Mouse (Mus musculus): ENCODE data around the gene Cga. TPM values are rescaled to one million over a fixed set of nuclear protein-coding genes. Genes with fewer than 3 reads are reported as not detected.
"Not testable (repeated sequence)": the region's sequence is repeated elsewhere in the genome, so short reads cannot be mapped to it uniquely, and the experiment has no call there.

Gene Cga
- polyA plus RNA-seq, 1 experiment from 2014 or later = not detected

- Histone ChIP-seq H3K36me3 (no peaks in the 10 kb centered on the region), H3K4me1 (no peaks in the 10 kb centered on the region), H3K27me3 (replicated peaks) (no peaks in the 10 kb centered on the region), H3K9me3 (no peaks in the 10 kb centered on the region), H3K4me3 (no peak overlapping the region), H3K4me2 (replicated peaks) (no peak overlapping the region), H3K9ac (no peak overlapping the region), H3K27ac (no peak overlapping the region)
- 95% methylated on average over 1 of the region's 1 CpGs for WGBS
- no peak for ATAC-seq (ENCODE audit: low FRiP score, low read depth)
Observed at GRCm38 (mm10) chr4:34899322-34899721, 5.7 kb downstream of the Cga start.

DNA sequence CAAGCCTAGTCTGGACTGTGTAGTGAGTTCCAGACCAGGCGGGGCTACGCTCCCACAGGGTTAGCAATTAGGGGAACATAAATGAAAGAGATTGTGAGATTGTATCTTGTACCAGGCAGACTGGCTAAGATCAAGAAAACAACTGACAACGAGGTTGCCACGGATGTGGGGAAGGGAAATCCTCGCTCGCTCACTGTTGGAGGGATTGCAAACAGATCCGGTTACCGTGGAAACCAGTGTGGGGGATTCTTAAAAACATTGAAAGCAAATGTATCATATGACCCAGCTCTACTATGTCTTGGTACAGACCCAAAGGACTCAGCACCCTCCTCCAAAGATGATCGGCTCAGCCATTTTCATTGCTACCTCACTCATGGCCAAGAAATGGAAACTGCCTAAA is 6.6 kb downstream of the Cga start:
- 66% methylated on average over 9 of the region's 9 CpGs for WGBS
- Histone ChIP-seq H3K36me3 (no peaks in the 10 kb centered on the region), H3K27ac (no peak overlapping the region), H3K4me2 (replicated peaks) (no peak overlapping the region), H3K4me3 (no peak overlapping the region), H3K27me3 (replicated peaks) (no peaks in the 10 kb centered on the region), H3K9ac (no peak overlapping the region), H3K9me3 (no peaks in the 10 kb centered on the region), H3K4me1 (no peaks in the 10 kb centered on the region)
- ATAC-seq (ENCODE audit: low FRiP score, low read depth) = no peak

GRCm38 (mm10) chr4:34901166-34901565 is 7.6 kb downstream of the Cga start:
- 78% methylated on average over 4 of the region's 4 CpGs for WGBS
- H3K27ac ChIP-seq = no peak overlapping the region
- H3K9me3 ChIP-seq = no peaks in the 10 kb centered on the region

DNA sequence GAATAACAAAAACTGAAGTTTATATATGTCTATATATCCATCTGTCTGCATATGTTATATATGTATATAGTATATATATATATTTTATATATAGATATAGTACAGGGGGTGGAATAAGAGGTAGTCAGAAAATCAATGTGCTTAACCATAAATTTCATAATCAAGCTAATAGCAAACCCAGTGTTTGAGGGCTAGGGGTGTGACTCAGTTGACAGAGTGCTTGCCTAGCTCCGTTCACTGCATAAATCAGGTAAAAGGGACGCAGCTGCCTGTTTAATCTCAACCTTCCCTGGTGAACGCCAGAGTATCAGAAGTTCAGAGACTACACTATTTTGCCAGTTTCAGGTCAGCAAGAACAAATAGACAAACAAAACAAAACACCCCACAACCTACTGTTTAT is 8.0 kb downstream of the Cga start:
- H3K27ac ChIP-seq; H3K9ac ChIP-seq; H3K9me3 ChIP-seq; H3K4me3 ChIP-seq; H3K4me2 ChIP-seq (replicated peaks); H3K36me3 ChIP-seq; H3K4me1 ChIP-seq; H3K27me3 ChIP-seq (replicated peaks); ATAC-seq (ENCODE audit: low FRiP score, low read depth): not testable (repeated sequence)
- WGBS = 80% methylated on average over 3 of the region's 3 CpGs

More at GRCm38 (mm10) chr4:34901166-34901565, 7.6 kb downstream of the Cga start:
- no peaks in the 10 kb centered on the region for H3K27me3 ChIP-seq (replicated peaks)
- no peak overlapping the region for H3K9ac ChIP-seq
- no peak overlapping the region for H3K4me2 ChIP-seq (replicated peaks)
- H3K4me1 ChIP-seq = no peaks in the 10 kb centered on the region
- ATAC-seq (ENCODE audit: low FRiP score, low read depth) = no peak
- H3K4me3 ChIP-seq = no peak overlapping the region
- no peaks in the 10 kb centered on the region for H3K36me3 ChIP-seq

DNA sequence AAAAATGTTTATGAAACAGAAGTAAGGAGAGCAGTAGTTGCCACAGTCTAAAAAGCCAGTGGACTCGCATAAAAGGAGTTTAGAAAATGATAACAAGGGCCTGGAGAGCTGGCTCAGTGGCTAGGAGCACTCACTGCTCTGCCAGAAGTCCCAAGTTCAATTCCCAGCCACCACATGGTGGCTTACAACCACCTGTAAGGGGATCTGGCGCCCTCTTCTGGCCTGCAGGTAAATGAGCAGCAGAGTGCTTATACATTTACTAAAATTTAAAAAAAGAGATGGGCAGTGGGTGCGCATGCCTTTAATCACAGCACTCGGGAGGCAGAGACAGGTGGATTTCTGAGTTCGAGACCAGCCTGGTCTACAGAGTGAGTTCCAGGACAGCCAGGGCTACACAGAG is 11.8 kb downstream of the Cga start:
- Histone ChIP-seq H3K4me2 (replicated peaks) (no peak overlapping the region), H3K4me3 (no peak overlapping the region), H3K36me3 (no peaks in the 10 kb centered on the region), H3K27me3 (replicated peaks) (no peaks in the 10 kb centered on the region), H3K27ac (no peak overlapping the region), H3K9ac (no peak overlapping the region), H3K9me3 (no peaks in the 10 kb centered on the region), H3K4me1 (no peaks in the 10 kb centered on the region)
- WGBS = 65% methylated on average over 5 of the region's 5 CpGs
- ATAC-seq (ENCODE audit: low FRiP score, low read depth) = no peak

DNA sequence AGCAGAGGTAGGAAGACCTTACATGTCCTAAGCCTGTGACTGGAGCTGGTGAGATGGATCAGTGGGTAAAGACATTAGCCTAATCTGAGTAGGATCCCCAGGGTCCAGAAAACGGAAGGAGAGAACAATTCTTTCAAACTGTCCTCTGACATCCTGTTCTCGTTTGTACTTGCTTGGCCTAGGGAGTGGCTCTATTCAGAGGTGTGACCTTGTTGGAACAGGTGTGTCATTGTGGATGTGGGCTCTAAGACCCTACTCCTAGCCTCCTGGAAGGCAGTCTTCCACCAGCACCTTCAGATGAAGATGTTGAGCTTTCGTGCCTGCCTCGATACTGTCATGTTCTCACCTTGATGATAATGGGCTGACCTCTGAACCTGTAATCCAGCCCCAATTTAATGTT is 12.6 kb downstream of the Cga start:
- H3K4me1 ChIP-seq = no peaks in the 10 kb centered on the region
- H3K9me3 ChIP-seq = no peaks in the 10 kb centered on the region
- H3K4me2 ChIP-seq (replicated peaks) = no peak overlapping the region
- WGBS = 82% methylated on average over 4 of the region's 4 CpGs
- ATAC-seq (ENCODE audit: low FRiP score, low read depth) = no peak
- no peak overlapping the region for H3K4me3 ChIP-seq
- H3K36me3 ChIP-seq = no peaks in the 10 kb centered on the region
- H3K9ac ChIP-seq = no peak overlapping the region
- no peaks in the 10 kb centered on the region for H3K27me3 ChIP-seq (replicated peaks)
- H3K27ac ChIP-seq = no peak overlapping the region

- H3K9ac ChIP-seq = no peak overlapping the region
- H3K27me3 ChIP-seq (replicated peaks) = no peaks in the 10 kb centered on the region
- H3K4me1 ChIP-seq = no peaks in the 10 kb centered on the region
- WGBS = 49% methylated on average over 14 of the region's 14 CpGs
- no peak overlapping the region for H3K27ac ChIP-seq
- no peak overlapping the region for H3K4me2 ChIP-seq (replicated peaks)
- no peaks in the 10 kb centered on the region for H3K36me3 ChIP-seq
- no peaks in the 10 kb centered on the region for H3K9me3 ChIP-seq
- no peak for ATAC-seq (ENCODE audit: low FRiP score, low read depth)
- H3K4me3 ChIP-seq = no peak overlapping the region
Observed at GRCm38 (mm10) chr4:34907026-34907425, 13.4 kb downstream of the Cga start.

GRCm38 (mm10) chr4:34908127-34908526 is 14.5 kb downstream of the Cga start:
- no peak overlapping the region for H3K4me3 ChIP-seq
- H3K4me2 ChIP-seq (replicated peaks) = no peak overlapping the region
- no peaks in the 10 kb centered on the region for H3K9me3 ChIP-seq
- no peaks in the 10 kb centered on the region for H3K27me3 ChIP-seq (replicated peaks)
- ATAC-seq (ENCODE audit: low FRiP score, low read depth) = no peak
- WGBS = 94% methylated on average over 7 of the region's 7 CpGs
- H3K9ac ChIP-seq = no peak overlapping the region
- H3K4me1 ChIP-seq = no peaks in the 10 kb centered on the region
- H3K36me3 ChIP-seq = no peaks in the 10 kb centered on the region
- no peak overlapping the region for H3K27ac ChIP-seq

DNA sequence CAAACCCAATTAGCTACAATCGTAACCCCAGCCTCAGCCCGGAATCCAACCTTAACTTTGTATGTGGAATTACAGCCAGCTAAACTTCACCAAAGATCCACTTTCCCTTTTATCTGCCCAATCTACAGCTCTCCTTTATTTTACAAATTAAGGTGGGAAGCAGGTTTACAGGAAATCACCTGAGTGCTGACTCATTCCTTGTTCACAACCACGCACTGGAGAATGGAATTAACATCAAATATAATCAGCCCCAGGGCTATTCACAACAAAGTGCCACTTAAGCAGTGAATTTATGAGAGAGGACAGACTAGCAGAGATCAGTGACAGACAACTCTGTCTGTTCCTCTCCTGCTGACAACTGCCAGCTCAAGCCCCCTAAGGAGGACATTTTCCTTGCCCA is 17.8 kb downstream of the Cga start:
- 59% methylated on average over 3 of the region's 3 CpGs for WGBS

DNA sequence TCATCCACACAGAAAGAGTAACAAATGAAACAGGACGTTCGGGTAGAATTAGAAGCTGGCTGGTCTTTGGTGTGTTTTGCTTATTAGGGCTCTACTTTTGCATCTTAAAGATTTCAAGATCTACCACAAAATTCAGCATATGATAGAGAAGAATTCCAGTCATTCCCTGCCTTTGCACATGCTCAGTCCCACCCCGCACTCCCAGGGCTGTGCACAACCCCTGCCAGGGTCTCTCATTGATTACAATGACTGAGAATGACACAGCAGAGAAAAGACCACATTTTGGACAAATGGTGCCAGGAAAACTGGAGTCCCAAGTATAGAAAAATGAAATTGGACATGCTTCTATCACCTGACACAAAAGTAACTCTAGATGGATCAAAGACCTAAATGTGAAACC is 18.6 kb downstream of the Cga start:
- Histone ChIP-seq H3K27ac (no peak overlapping the region), H3K4me1 (no peaks in the 10 kb centered on the region), H3K4me3 (no peak overlapping the region), H3K36me3 (no peaks in the 10 kb centered on the region), H3K9me3 (no peaks in the 10 kb centered on the region), H3K4me2 (replicated peaks) (no peak overlapping the region), H3K27me3 (replicated peaks) (no peaks in the 10 kb centered on the region), H3K9ac (no peak overlapping the region)
- WGBS = 90% methylated on average over 3 of the region's 3 CpGs
- no peak for ATAC-seq (ENCODE audit: low FRiP score, low read depth)

More for the DNA sequence above, 17.8 kb downstream of the Cga start:
- H3K27me3 ChIP-seq (replicated peaks) = no peaks in the 10 kb centered on the region
- no peak overlapping the region for H3K4me2 ChIP-seq (replicated peaks)
- H3K27ac ChIP-seq = no peak overlapping the region
- no peak overlapping the region for H3K9ac ChIP-seq
- no peak for ATAC-seq (ENCODE audit: low FRiP score, low read depth)
- H3K9me3 ChIP-seq = no peaks in the 10 kb centered on the region
- no peak overlapping the region for H3K4me3 ChIP-seq
- no peaks in the 10 kb centered on the region for H3K36me3 ChIP-seq
- H3K4me1 ChIP-seq = no peaks in the 10 kb centered on the region

- no peaks in the 10 kb centered on the region for H3K27me3 ChIP-seq (replicated peaks)
- peak; percentile 71; the same call in 1 of the 2 replicates for ATAC-seq (ENCODE audit: low FRiP score, low read depth)
- 0 out of 2 replicates have a peak, but pooled peaks cover 5% of the 10 kb centered on the region for H3K4me1 ChIP-seq
- 34% methylated on average over 7 of the region's 7 CpGs for WGBS
- H3K4me2 ChIP-seq (replicated peaks) = no peak overlapping the region
- no peaks in the 10 kb centered on the region for H3K9me3 ChIP-seq
- no peak overlapping the region for H3K27ac ChIP-seq
- H3K9ac ChIP-seq = no peak overlapping the region
- H3K36me3 ChIP-seq = no peaks in the 10 kb centered on the region
- no peak overlapping the region for H3K4me3 ChIP-seq
Observed at GRCm38 (mm10) chr4:34917400-34917799, 23.8 kb downstream of the Cga start.

DNA sequence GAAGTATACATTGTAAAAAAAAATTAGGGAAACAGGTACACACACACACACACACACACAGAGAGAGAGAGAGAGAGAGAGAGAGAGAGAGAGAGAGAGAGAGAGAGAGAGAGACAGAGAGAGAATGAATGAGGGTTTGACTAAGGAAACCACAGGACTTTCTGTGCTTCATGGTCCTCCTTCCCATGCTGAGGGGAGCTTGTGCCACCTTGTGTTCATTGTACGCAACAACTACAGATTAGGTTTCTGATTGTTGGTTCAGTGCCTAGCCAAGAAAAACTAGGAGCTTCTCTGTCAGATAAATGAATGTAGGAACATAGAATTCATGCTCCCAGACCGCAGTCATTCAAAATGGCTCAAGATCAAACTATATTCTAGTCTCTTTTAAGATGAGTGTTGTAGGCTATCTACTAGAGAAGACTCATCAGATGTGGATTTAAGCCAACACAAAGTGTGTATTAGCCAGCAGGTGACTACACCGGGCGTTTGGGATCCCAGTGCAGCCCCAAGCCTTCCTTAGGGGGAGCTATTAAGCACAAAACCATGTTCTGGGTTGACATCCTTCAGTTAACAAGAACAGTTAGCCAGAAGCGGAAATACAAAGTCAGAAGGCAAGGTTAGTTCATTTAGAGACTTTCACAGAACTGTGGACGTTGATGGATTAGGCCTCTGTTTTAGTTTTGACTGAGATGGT is 28.7 kb downstream of the Cga start:
- Histone ChIP-seq H3K27me3 (replicated peaks) (no peaks in the 10 kb centered on the region), H3K4me1 (0 out of 2 replicates have a peak, but pooled peaks cover 4% of the 10 kb centered on the region), H3K27ac (no peak overlapping the region), H3K36me3 (no peaks in the 10 kb centered on the region), H3K9ac (no peak overlapping the region), H3K4me2 (replicated peaks) (no peak overlapping the region), H3K9me3 (no peaks in the 10 kb centered on the region), H3K4me3 (no peak overlapping the region)
- peak; percentile 63; the same call in 1 of the 2 replicates for ATAC-seq (ENCODE audit: low FRiP score, low read depth)
- 67% methylated on average over 6 of the region's 6 CpGs for WGBS

DNA sequence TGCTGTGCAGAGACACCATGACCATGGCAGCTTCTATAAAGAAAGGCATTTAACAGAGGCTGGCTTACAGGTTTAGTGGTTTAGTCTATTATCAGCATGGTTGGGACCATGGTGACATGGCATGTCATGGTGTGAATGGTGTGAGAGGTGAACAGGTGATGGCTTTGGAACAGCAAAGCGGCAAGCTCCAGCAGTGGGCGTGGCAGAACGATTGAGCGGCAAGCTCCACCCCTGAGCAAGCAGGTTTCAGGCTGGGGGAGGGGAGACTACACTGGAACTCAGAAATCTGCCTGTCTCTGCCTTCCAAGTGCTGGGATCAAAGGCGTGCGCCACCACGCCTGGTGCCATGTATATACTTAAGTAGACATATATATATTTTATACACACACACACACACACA is 34.8 kb downstream of the Cga start:
- H3K27ac ChIP-seq; H3K27me3 ChIP-seq (replicated peaks); H3K9me3 ChIP-seq; ATAC-seq (ENCODE audit: low FRiP score, low read depth); H3K4me2 ChIP-seq (replicated peaks); H3K9ac ChIP-seq; H3K36me3 ChIP-seq; H3K4me3 ChIP-seq; H3K4me1 ChIP-seq: not testable (repeated sequence)
- WGBS = 70% methylated on average over 7 of the region's 7 CpGs
